Mouse (Mus musculus): ENCODE measurements at regions not wholly inside any gene's neighbourhood (a gene's known extent, or its start where the extent isn't known, plus 50 kb on each side); places are given as distances from the start of the nearest gene placed in this dataset.

DNA sequence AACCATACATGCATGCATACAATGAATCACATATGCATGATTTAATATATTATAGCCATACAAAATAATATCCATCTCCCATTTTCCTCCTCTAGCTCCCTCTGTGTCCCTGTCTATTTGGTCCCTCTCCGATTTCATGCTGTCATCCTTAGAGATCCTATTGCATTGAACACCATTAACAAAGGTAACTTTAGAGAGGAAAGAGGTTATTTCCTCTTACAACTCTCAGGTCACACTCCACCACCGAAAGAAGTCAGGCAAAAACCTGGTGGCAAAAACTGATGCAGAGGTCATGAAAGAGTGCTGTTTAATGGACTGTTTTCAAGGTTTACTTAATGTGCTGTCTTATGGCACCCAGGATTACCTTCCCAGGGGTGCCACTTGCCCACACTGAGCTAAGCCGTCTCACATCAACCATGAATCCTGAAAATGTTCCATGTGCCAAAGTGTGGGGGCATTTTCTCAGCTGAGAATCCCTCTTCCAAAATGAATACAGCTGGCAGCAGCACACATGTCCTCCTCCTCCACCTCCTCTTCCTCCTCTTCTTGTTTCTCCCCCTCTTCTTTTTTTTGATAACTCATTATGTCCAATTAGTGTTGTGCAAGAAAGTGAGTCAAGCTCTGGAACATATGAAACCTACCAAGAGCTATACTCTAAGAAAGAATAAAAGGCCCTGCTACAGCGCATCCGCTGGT, 212.4 kb downstream of the Efhb start:
- DNase-seq = peak; percentile 17

GRCm38 (mm10) chr17:53248501-53248900, 214.6 kb downstream of the Efhb start:
- no peak for DNase-seq

- DNase-seq = no peak
These were observed 215.4 kb downstream of the Efhb start for GRCm38 (mm10) chr17:53247593-53248236.

- DNase-seq = no peak
These were observed 252.7 kb downstream of the Efhb start for GRCm38 (mm10) chr17:53210416-53210772.

DNA sequence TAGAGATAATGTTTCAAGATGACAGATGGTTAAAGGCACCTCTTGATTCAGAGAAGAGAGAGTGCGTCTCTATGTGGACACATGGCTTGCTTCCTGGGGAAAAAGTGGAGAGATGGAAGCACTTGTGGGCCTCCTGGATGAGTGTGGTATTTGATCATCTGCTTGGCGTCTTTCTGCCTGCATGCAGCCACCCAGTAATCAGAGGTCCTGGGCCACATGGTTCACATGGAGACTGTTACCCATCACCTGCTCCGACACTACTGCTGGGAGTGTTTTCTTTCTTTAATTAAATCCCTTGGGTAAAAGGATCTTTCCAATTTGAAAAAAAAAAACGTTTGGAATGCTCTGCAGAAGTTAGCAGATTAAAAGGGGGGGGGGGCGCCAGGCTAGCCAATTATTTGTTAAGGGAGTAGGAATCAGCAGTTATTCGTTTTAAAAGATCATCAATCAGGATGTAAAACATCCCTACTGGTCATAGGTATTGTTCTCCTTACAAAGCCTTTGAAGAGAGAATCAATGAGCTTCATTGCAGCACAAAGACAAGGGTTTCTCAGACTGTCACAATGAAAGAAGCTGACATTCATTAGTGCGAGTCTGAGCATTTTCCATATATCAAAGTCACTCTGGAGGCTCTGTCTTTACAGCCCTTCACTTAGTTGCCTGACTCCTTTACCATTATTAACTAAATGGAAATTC, 253.3 kb downstream of the Efhb start:
- no peak for DNase-seq

Measured in right cerebral cortex, adult 18-20 months (tissue).